Mouse (Mus musculus): ENCODE measurements around the gene Hivep2.

DNA sequence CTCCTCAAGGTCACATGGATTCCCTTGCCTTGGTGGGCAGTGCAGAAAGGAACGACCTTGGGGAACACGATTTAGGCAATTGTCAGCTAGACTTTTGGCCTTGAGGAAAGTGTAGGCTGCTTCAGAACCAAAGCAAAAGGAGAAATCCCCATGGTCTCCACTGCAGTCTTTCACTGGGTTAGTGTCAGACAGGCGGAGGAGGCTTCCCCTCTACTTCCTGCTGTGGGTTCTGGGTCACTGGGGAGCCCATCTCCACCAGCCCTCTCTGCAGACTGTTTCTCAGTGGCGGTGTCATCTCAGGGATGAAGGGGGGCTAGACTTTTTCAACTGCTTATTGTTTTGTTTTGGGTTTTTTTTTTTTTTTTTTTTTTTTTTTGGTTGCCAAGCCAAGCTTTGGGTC, 79.9 kb downstream of the Hivep2 start:
- TF ChIP-seq TAL1 (conservative IDR thresholded peaks at IDR 0.05; ENCODE audit: low read depth, low read length): no peak
- no peak for TF ChIP-seq CTCF (IDR thresholded peaks at IDR 0.05; ENCODE audit: low read depth, low read length)
